Mouse (Mus musculus): ENCODE measurements around the gene Tnfrsf14.

Gene Tnfrsf14

GRCm38 (mm10) chr4:154928395-154929087 lies at the start of gene Tnfrsf14:
TSS of gene Tnfrsf14 (minus strand) at chr4:154928563.
- in situ Hi-C loops (cut with MboI, MseI): loop anchor here (10.0 to 25.0 kb wide), 2 partner anchors 304 to 1491 kb away; no protein-coding TSS in a partner anchor

GRCm38 (mm10) chr4:154974163-154974611 lies 45.8 kb upstream of the Tnfrsf14 start:
- in situ Hi-C loops (cut with MboI, MseI): no loop called here

GRCm38 (mm10) chr4:154972546-154972945 lies 44.2 kb upstream of the Tnfrsf14 start:
- in situ Hi-C loops (cut with MboI, MseI): no loop called here

GRCm38 (mm10) chr4:154967173-154967572 lies 38.8 kb upstream of the Tnfrsf14 start:
- in situ Hi-C loops (cut with MboI, MseI): loop anchor here (5.0 kb wide), 1 partner anchor 95 kb away; no protein-coding TSS in a partner anchor

DNA sequence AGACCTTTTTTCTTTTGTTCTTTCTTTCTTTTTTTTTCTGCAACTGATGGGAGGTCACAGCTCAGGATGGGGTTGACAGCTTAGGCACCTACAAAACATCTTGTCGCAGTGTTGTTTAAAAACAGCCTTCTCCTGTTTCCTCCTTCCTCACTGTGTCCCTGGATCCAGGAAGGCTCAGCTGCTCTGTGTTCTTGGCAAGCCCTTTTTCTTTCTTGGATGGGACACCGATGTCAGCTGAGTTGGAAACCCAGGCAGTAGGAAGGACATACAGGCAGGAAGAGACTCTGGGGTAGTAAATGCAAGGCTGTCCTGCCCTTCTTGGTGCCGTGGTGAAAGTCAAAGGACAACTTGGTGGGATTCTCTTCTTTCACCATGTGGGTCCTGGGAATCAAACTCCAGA lies 37.5 kb upstream of the Tnfrsf14 start:
- in situ Hi-C loops (cut with MboI, MseI): loop anchor here (5.0 kb wide), 1 partner anchor 94 kb away; no protein-coding TSS in a partner anchor

GRCm38 (mm10) chr4:154964581-154965235 lies 36.3 kb upstream of the Tnfrsf14 start:
- in situ Hi-C loops (cut with MboI, MseI): loop anchor here (5.0 kb wide), 1 partner anchor 92 kb away; no protein-coding TSS in a partner anchor

- in situ Hi-C loops (cut with MboI, MseI): no loop called here
Observed at GRCm38 (mm10) chr4:154963901-154964580, 35.7 kb upstream of the Tnfrsf14 start, which contains the start of gene Pank4. TSS of gene Pank4 (plus strand) at chr4:154964123.

DNA sequence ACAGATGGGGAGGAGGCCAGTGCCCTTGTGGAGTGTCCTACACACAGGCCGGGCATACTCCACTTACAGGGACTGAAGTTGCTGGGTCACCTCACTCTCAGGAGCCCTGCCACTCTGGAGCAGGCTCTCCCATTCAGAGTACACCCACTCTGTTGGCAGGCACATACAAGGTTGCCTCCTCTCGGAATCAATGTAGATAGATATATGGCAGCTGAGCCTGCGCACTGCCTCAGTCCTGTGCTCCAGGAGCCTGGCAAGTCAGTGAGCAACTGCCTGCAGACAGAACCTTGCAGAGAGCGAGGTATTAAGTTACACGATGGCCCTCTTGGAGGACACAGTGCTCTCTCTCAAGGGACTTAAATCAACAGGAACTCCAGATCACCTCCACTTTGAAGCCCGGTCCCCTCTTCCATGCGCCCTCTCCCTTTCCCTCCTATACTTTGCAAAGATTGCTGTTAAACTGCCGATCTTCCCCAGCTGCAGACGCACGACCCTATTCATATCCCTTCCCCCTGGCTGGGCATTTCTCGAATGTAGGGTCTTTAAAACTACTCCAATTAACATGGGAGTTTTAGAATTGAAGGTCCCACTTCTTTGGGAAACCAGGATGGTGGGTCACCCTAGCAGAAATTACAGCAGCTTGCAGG lies 35.0 kb upstream of the Tnfrsf14 start:
- in situ Hi-C loops (cut with MboI, MseI): no loop called here

DNA sequence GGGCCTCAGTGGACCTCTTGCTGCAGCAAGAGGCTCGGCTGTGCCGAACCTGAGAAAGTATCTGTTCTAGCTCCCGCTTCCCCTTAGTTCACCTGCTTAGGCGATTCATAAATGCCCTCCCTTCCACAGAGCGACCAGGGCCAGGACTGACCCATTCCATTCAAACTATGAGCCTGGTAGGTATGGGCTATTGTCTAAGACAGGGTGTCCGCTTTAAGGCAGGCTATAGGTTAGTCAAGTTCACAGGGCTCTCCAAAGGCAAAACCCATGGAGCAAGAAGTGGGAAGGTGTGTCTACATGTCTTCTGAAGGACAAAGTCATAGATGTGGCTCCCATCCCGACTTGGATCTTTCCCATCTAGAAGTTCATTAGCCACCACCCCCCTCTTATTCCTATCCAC lies 34.3 kb upstream of the Tnfrsf14 start:
- in situ Hi-C loops (cut with MboI, MseI): no loop called here

DNA sequence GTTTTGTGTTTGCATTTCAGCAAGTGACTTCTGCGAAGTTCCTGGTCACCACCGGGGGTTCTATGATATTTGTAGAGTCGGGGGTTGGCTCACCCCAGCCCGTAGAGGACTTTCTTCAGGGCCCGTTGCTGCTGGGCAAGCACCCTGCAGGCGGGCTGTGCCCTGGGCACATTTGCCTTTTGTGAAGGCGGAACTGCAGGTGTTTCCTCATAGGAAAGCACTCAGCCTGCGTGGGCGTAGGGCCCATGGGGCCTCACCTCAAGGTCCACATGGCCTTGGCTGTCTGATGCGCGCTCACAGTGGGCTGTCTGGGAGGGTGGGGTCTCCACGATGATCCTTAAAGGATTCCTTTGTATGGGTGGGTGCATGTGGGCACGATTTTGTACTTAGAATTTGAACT lies 33.5 kb upstream of the Tnfrsf14 start:
- in situ Hi-C loops (cut with MboI, MseI): no loop called here

- in situ Hi-C loops (cut with MboI, MseI): no loop called here
Observed at GRCm38 (mm10) chr4:154961226-154961738, 32.9 kb upstream of the Tnfrsf14 start.

DNA sequence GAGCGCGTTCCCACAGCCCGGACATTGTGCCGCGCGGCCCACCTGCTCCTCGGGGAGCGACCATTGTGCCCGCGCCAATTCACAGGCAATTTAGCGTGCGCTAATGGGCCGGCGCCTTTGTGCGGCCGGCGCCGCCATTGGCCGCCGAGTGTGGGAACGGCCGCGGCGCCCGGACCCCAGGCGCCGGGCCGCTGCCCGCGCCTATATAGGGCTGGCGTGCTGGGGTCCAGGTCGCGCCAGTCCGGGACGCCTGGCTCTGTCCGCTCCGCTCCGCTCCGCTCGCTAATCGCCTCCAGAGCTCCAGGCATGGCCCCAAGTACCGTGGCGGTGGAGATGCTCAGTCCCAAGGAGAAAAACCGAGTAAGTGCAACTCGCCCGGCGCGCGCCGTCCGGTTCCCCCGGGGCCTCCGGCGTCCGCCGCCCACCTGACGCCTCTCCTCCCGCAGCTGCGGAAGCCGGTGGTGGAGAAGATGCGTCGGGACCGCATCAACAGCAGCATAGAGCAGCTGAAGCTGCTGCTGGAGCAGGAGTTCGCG lies 32.4 kb upstream of the Tnfrsf14 start, which contains the start of gene Hes5:
Gene Hes5 (plus strand): TSS at position 234 of the 536 bp plus-strand sequence.
- in situ Hi-C loops (cut with MboI, MseI): no loop called here

DNA sequence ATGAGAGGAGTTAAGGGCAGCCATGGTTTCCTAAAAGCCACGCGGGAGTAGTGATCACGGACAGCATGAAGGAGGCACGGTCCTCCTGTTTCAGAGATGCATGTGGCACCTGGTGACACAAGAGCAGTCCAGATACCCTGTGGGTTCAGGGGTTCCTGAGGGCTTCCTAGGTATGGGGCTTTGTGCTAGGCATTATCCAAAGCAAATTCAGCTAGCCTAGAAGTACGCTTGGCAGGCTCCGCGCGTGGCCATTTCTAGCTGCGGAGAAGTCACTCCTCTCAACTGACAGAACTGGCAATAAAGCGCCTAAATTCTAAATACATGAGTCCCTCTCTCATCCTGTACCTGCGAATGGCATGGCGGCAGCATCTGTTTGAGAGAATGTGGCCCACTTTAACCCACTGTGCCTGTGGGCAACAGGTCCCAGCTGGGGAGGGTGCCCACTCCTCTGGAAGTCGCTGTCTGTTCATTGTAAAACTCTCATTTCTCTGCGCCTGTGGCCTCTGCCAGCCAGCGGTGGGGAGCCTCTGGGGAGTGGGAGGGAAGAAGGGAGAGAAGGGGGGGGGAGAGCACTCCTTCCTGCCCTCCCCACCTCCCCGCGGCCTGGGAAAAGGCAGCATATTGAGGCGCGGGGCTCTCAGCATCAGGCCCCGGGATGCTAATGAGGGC lies 31.8 kb upstream of the Tnfrsf14 start:
- in situ Hi-C loops (cut with MboI, MseI): no loop called here

GRCm38 (mm10) chr4:154958621-154959020 lies 30.3 kb upstream of the Tnfrsf14 start:
- in situ Hi-C loops (cut with MboI, MseI): no loop called here

DNA sequence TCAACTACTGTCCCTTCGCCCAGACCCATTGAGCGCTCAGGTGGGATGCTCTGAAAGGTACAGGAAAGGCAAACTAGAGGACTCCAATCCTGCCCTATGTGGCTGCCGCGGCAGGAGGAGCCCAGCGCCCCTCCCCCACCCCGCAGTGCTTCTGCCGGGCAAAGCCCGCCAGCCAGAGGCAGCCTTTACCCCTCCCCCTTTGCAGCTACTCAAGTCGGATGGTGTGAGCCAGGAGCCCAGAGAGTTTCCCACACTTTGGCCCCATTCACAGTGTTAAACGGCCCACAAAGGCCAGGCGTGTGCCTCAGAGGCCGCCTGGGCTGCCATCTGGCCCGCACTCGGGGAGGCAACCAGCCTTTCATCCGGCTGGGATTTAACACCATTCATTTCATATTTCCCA lies 29.8 kb upstream of the Tnfrsf14 start:
- in situ Hi-C loops (cut with MboI, MseI): no loop called here

DNA sequence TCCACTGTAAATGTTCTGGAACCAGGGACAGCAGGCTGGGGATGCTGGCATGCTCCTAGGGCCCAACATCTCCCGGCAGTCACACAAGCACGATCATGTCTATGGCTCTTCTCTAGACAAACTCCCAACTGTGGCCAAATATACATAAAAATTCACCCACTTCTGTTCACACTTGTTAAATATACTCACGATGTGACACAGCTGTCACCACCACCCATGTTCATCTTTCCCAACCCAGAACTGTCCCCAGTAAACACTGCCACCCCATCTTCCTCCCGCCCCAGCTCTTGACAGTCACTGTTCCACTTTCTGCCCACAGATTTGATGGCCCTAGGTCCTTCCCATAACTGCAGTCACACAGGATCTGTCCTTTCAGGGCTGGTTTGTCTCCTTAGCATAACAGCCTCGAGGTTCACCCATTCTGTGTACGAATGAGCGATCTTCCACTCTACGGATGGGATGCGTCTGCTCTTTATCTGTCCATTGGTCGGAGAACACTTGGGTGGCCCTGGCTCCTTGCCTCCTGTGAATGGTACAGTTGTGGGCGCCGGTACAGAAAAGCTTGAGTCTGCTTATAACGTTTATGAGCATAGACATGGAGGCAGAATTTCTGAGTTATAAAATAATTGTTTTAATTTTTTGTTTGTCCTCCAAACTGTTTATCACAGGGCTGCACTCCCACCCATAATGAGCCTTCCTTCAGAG lies 29.1 kb upstream of the Tnfrsf14 start:
- in situ Hi-C loops (cut with MboI, MseI): no loop called here

GRCm38 (mm10) chr4:154956604-154957003 lies 28.2 kb upstream of the Tnfrsf14 start:
- in situ Hi-C loops (cut with MboI, MseI): no loop called here

DNA sequence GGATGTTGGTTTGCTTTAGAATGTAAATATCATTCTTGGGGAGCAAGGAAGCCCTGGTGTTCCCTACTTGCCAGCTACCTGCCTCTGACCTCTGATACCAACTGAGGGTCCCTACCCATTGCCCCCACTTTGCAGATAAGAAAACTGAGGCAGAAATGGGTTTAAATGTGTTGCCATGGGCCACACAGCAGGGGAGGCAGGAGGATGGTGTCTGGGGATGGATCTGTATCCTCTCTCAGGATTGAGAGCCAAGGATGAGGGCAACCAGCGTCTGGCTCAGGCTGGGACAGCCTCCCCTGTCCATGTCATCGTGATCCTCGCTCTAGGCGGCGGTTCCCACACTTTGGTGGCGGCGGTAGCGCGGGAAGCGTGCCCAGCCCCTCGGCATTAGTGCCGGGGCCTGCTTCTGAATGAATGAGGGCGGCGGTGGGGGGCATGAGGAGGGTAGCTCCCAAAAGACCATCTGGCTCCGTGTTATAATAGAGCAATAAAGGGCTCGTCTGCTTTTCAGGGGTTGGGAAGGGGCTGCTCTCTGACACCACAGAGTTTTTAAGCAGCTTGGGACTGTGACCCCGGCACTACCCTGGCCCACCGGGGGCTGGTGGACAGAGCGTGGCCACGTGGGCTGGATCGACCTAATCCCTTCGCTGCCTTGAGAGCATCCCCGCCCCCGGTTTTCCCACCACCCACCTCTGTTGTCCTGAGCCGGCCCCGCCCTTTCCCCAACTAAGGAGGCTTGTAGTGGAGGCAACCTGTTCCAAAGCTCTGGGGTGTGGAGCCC lies 24.3 kb upstream of the Tnfrsf14 start:
- in situ Hi-C loops (cut with MboI, MseI): no loop called here

DNA sequence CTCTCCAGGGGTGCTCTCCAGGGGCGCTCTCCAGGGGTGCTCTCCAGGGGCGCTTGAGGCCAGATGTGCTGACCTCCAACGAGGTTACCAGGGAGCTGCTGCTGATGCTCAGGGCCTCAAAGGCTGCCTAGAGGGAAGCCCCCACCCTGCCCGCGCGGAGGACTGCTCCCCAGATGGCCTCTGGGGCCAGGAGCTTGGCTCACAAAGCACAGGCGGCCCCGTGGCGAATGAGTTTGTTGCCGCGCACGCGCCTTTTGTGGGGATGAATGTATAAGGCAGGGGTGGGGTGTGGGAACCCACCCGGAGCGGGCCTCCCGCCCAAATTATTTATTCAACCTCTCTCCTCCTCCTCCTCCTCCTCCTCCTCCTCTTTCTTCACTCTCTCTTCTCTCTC lies 21.2 kb upstream of the Tnfrsf14 start:
- in situ Hi-C loops (cut with MboI, MseI): loop anchor here (25.0 kb wide), 1 partner anchor 1512 kb away; no protein-coding TSS in a partner anchor

Measured in T-helper 2 cell (primary cell).